In the genomic region with DNA sequence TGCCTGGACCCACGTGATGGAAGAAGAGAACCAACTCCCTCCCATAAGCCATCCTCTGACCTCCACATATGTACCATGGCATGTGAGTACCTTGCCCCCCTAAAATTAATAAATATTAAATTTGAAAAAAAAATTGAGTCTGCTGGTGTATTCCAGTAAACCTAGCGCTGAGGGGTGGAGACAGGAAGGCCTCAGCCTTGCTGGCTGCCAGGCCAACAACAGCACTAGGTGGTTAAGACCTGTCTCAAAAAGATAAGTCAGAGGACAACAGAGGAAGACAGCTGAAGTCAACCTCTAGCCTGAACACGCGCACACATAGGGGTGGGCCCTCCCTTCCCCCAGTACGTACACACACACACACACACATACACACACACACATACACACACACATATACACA, we compare ENCODE assay signal across 24 mouse cellular contexts. TPM values are rescaled to one million over a fixed set of nuclear protein-coding genes. Genes with fewer than 3 reads are reported as not detected.
DNase-seq lines count a peak whose midpoint lies in the region; ATAC-seq and TF ChIP-seq lines count a peak whose summit lies in the region.
"Had no signal": no experiment of that assay in that cellular context is flagged by ENCODE, and none has a peak within 500 bp of the region (broad histone marks: within the 10 kb centered on the region; RNA-seq: fewer than 3 reads in every experiment).

No protein-coding gene starts in this region.

- H3K4me3 ChIP-seq in heart, embryonic 10.5 days: no peak overlapping the region
- no peak overlapping the region for H3K4me3 ChIP-seq in stomach, embryonic 15.5 days (replicated peaks)
- no peak overlapping the region for H3K4me3 ChIP-seq in stomach, postnatal 0 days (ENCODE audit: low read depth, low read length)
- no peak overlapping the region for H3K4me3 ChIP-seq in liver, embryonic 14.5 days (ENCODE audit: insufficient read depth in 1 of 2, low read depth in 2 of 2, low read length in 2 of 2)
- H3K4me3 ChIP-seq: hindbrain, embryonic 15.5 days; lung, embryonic 15.5 days had no signal

- TF ChIP-seq EP300 in stomach, postnatal 0 days (optimal IDR thresholded peaks at IDR 0.05): no peak
- peak; percentile 80 for TF ChIP-seq EP300 in liver, embryonic 14.5 days (IDR thresholded peaks at IDR 0.05; ENCODE audit: low read depth)

- no peak for TF ChIP-seq CTCF in stomach, postnatal 0 days (IDR thresholded peaks at IDR 0.05; ENCODE audit: low read depth)
- no peak for TF ChIP-seq CTCF in liver, embryonic 14.5 days (IDR thresholded peaks at IDR 0.05; ENCODE audit: low read depth)

- H3K9ac ChIP-seq in stomach, embryonic 15.5 days: no peak overlapping the region
- no peak overlapping the region for H3K9ac ChIP-seq in stomach, postnatal 0 days (ENCODE audit: low read length)
- H3K9ac ChIP-seq in liver, embryonic 14.5 days (replicated peaks): peak overlapping the region; percentile 47
- H3K9ac ChIP-seq: hindbrain, embryonic 15.5 days; lung, embryonic 15.5 days had no signal

- no peaks in the 10 kb centered on the region for H3K9me3 ChIP-seq in heart, embryonic 10.5 days
- H3K9me3 ChIP-seq in stomach, embryonic 15.5 days: no peaks in the 10 kb centered on the region
- H3K9me3 ChIP-seq in stomach, postnatal 0 days (ENCODE audit: control insufficient read depth, low read length): no peaks in the 10 kb centered on the region
- H3K9me3 ChIP-seq in liver, embryonic 14.5 days (ENCODE audit: control insufficient read depth, low read length): no peaks in the 10 kb centered on the region
- H3K9me3 ChIP-seq: hindbrain, embryonic 15.5 days; lung, embryonic 15.5 days had no signal

- 59% methylated on average over 5 of the region's 5 CpGs for WGBS in heart, embryonic 10.5 days
- WGBS in stomach, embryonic 15.5 days: 87% methylated on average over 5 of the region's 5 CpGs
- WGBS in stomach, postnatal 0 days: 94% methylated on average over 5 of the region's 5 CpGs
- 21% methylated on average over 5 of the region's 5 CpGs for WGBS in liver, embryonic 14.5 days (ENCODE audit: insufficient replicate concordance)

- H3K4me2 ChIP-seq in stomach, embryonic 15.5 days: no peak overlapping the region
- no peak overlapping the region for H3K4me2 ChIP-seq in stomach, postnatal 0 days (replicated peaks; ENCODE audit: low read depth)
- H3K4me2 ChIP-seq in liver, embryonic 14.5 days (ENCODE audit: low read depth): peak overlapping the region; percentile 22; the same call in 1 of the 2 replicates
- H3K4me2 ChIP-seq: hindbrain, embryonic 15.5 days; lung, embryonic 15.5 days had no signal

- ATAC-seq in stomach, embryonic 15.5 days (ENCODE audit: insufficient read depth, low FRiP score, low read depth): peak; percentile 92
- ATAC-seq in stomach, postnatal 0 days (ENCODE audit: low FRiP score, low TSS enrichment): no peak
- ATAC-seq in liver, embryonic 14.5 days (ENCODE audit: insufficient read depth): peak; percentile 95
- ATAC-seq in granulocyte monocyte progenitor cell, adult 5-6 weeks (replicated peaks; ENCODE audit: poor library complexity, severe bottlenecking): no peak
- ATAC-seq in frontal cortex, adult (ENCODE audit: low TSS enrichment): no peak
- ATAC-seq: activated CD4-positive, CD25-positive, alpha-beta regulatory T cell, adult 4 months; forebrain, embryonic 14.5 days had no signal

- peak; percentile 87 for DNase-seq in heart, embryonic 10.5 days (ENCODE audit: low spot score)
- no peak for DNase-seq in heart, postnatal 4 days
- DNase-seq in stomach, postnatal 0 days (ENCODE audit: low spot score): no peak
- DNase-seq in liver, embryonic 14.5 days (ENCODE audit: low read depth in 3 of 3, low spot score in 3 of 3): peak; percentile 65 to 75 (median 71)
- DNase-seq in layer of hippocampus, adult 18-20 months (ENCODE audit: low spot score in 2 of 2): no peak
- DNase-seq: cerebellum, adult 9-10 months; embryo, embryonic 11 days; gastrocnemius, postnatal 36 days; heart, postnatal 10 days; kidney, adult 18-20 months; kidney, postnatal 36 days; left cerebral cortex, postnatal 4 days; midbrain, embryonic 14.5 days; right cerebral cortex, postnatal 4 days; thymus, postnatal 4 days had no signal

- H3K36me3 ChIP-seq in heart, embryonic 10.5 days: peaks cover 32% of the 10 kb centered on the region
- H3K36me3 ChIP-seq in stomach, embryonic 15.5 days: 0 out of 2 replicates have a peak, but pooled peaks cover 10% of the 10 kb centered on the region
- no peaks in the 10 kb centered on the region; the same call in 1 of the 2 replicates for H3K36me3 ChIP-seq in stomach, postnatal 0 days (ENCODE audit: control insufficient read depth, insufficient read depth, low read length)
- H3K36me3 ChIP-seq in liver, embryonic 14.5 days (replicated peaks; ENCODE audit: control insufficient read depth, insufficient read depth, low read depth): peaks cover 32% of the 10 kb centered on the region

- H3K27ac ChIP-seq in heart, embryonic 10.5 days: no peak overlapping the region
- H3K27ac ChIP-seq in stomach, embryonic 15.5 days: no peak overlapping the region
- no peak overlapping the region for H3K27ac ChIP-seq in stomach, postnatal 0 days (replicated peaks)
- H3K27ac ChIP-seq in liver, embryonic 14.5 days: peak overlapping the region; percentile 89
- H3K27ac ChIP-seq: hindbrain, embryonic 15.5 days; lung, embryonic 15.5 days; macrophage had no signal

- H3K27me3 ChIP-seq in heart, embryonic 10.5 days (ENCODE audit: insufficient read depth, poor library complexity, severe bottlenecking): no peaks in the 10 kb centered on the region
- H3K27me3 ChIP-seq in stomach, embryonic 15.5 days (replicated peaks): no peaks in the 10 kb centered on the region
- H3K27me3 ChIP-seq in stomach, postnatal 0 days (ENCODE audit: control insufficient read depth, insufficient read depth, low read length): no peaks in the 10 kb centered on the region
- H3K27me3 ChIP-seq in liver, embryonic 14.5 days (ENCODE audit: control insufficient read depth, insufficient read depth, low read length): no peaks in the 10 kb centered on the region
- H3K27me3 ChIP-seq: CH12.LX; hindbrain, embryonic 15.5 days; lung, embryonic 15.5 days had no signal

- H3K4me1 ChIP-seq in heart, embryonic 10.5 days: 0 out of 2 replicates have a peak, but pooled peaks cover 4% of the 10 kb centered on the region
- H3K4me1 ChIP-seq in stomach, embryonic 15.5 days: no peaks in the 10 kb centered on the region
- H3K4me1 ChIP-seq in stomach, postnatal 0 days (replicated peaks; ENCODE audit: control insufficient read depth, insufficient read depth): no peaks in the 10 kb centered on the region
- peaks cover 30 to 35% of the 10 kb centered on the region in 2 experiments for H3K4me1 ChIP-seq in liver, embryonic 14.5 days (replicated peaks; ENCODE audit: control insufficient read depth in 2 of 2, insufficient read depth in 2 of 2, low read length in 1 of 2)
- H3K4me1 ChIP-seq: hindbrain, embryonic 15.5 days; lung, embryonic 15.5 days had no signal

RNA-seq across cellular contexts. Expression of a gene that starts 16.2 kb away (rescaled TPM):
- polyA plus RNA-seq in heart, embryonic 10.5 days (2016; fragmentation: Nextera tagmentation; extraction: Ambion mirVana): 41.6 and 41.8 TPM in 2 replicates
- total RNA-seq in heart, postnatal 4 days (2021): 10 to 100 TPM; 31.3 to 34.4 TPM
- polyA plus RNA-seq in stomach, embryonic 15.5 days (2015; fragmentation: Nextera tagmentation; extraction: Ambion mirVana): 26.8 and 29.4 TPM in 2 replicates
- polyA plus RNA-seq in stomach, postnatal 0 days (2015; fragmentation: Nextera tagmentation; extraction: Ambion mirVana): 8.9 TPM in 2 replicates
- polyA plus RNA-seq in liver, embryonic 14.5 days (2012; rRNA removed): 37.7 and 50.7 TPM in 2 replicates
- 42.7 and 49.2 TPM in 2 replicates for polyA plus RNA-seq in liver, embryonic 14.5 days (2014; fragmentation: Nextera tagmentation; extraction: Ambion mirVana)
- 34.8 and 35.3 TPM in 2 replicates for total RNA-seq in granulocyte monocyte progenitor cell, adult 5-6 weeks (2014; fragmentation: Nextera tagmentation)
- total RNA-seq in granulocyte monocyte progenitor cell, adult 5-6 weeks (2017): 71.3 and 85.3 TPM in 2 replicates
- 100 to 1,000 TPM; 126 to 129 TPM for total RNA-seq in layer of hippocampus, adult 18-20 months (2021)

Comparison
In these comparisons a context has a peak if more than half of its experiments do, and no peak if none do; other contexts are left out.
1. DNase-seq: peak in heart, embryonic 10.5 days (single experiment) and liver, embryonic 14.5 days (3 of 3); none in heart, postnatal 4 days (single experiment), stomach, postnatal 0 days (single experiment) and layer of hippocampus, adult 18-20 months (0 of 2).
2. ATAC-seq: peak in stomach, embryonic 15.5 days (single experiment) and liver, embryonic 14.5 days (single experiment); none in stomach, postnatal 0 days (single experiment), granulocyte monocyte progenitor cell, adult 5-6 weeks (single experiment) and frontal cortex, adult (single experiment).